Mouse (Mus musculus): ENCODE measurements around the gene Fam71f1.
"Not testable (repeated sequence)": the region's sequence is repeated elsewhere in the genome, so short reads cannot be mapped to it uniquely, and the experiment has no call there.

Gene Fam71f1

DNA sequence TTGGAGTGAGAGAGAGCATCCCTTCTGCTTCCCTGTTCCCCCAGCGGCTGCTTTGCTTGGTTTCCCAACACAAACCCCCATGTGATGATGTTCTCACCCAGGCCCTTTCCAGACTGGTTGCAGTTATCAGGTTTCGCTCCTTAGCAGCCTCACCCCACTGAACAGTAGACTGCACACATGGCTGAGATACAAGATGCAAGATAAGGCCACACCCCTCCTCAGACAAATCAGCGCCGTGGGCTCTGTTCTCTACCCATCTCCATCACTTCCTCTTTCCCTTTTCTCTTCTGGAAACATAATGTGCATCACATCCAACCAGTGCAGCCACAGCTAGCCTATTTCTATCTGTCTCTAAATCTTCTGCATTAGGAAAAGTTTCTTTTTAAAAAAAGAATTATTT is 10.6 kb downstream of the Fam71f1 start:
- DNase-seq: no peak

DNA sequence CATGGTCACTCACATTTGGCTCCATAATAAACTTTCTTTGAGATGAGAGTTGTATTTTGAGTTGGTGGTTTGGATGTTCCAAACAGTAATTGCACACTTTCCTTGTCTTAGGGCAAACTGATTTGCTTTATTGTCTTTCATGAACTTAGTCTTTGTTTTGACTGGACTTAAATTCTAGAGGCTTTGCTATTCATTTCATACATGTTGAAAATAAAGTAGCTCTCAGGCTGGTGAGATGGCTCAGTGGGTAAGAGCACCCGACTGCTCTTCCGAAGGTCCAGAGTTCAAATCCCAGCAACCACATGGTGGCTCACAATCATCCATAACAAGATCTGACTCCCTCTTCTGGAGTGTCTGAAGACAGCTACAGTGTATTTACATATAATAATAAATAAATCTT is 27.6 kb downstream of the Fam71f1 start:
- DNase-seq: not testable (repeated sequence)

DNA sequence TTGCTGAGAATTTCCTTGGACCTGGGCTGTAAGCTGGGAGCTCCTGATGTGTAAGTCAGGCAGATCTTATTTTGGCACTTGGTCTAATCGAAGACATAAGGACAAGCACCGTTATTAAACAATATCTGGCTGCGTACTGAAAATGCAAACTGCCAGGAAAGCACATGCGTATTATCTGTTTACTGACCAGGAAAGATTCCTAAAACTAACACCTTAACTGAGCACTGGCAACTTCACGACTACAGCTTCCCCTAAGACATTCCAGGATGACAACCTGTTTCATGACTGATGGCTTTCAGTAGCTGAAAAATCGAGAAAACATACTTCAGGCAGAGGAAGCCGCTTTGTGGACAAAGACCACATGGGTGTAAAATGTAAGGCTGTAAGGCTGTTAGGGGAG is 28.2 kb downstream of the Fam71f1 start:
- no peak for DNase-seq

DNA sequence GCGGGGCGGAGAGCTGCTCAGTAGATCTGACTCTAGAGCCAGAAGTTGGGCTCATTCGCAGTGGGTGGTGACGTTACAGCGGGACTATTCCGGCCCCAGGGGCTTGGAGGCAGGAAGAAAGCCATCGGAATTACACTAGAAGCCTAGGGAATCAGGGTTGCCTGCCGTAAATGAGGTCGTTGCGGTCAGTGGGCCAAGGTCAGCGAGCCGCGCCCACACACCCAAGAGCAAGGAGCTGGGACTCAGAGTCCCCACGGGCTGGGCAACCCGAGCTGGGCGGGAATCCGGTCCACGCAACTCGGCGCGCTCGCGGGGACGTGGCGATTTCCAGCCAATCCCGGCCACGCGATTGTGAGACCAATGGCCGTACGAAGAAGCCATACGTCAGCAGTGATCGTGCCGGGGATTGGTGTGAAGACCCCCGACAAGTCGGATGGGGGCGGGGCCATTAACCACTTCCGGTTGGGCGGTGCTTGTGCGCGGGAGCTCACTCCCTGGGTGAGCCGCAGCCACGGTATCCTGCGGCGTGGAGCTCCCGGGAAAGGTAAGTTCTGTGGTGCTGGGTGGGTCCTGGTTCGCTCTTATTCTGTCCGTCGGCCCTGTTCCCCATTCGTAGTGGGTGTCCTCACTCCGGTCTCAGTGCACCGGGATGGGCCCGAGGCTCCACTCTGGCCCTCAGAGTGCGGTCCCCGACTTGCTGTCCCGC is 28.9 kb downstream of the Fam71f1 start, which contains the start of gene Calu:
Gene Calu, plus strand, starts transcription at position 405 of the 706 bp plus-strand sequence.
- DNase-seq: peak; percentile 100

DNA sequence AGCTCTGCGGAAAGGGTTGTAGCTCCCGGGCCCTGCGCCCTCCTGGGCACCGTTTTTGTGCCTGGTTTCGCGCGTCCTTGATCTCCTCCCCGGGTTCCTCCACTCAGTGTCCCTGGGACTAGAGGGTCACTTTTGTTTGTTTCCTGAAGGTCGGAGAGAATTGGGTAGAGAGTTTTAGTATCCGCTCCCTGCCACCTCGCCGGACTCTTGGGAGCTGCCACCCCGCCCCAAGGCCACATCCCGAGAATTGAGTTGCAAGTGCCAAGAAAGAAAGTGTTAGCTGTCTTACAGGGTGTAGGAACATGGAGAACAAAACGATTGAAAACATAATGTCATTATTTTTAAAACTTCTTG is 29.4 kb downstream of the Fam71f1 start:
- no peak for DNase-seq

DNA sequence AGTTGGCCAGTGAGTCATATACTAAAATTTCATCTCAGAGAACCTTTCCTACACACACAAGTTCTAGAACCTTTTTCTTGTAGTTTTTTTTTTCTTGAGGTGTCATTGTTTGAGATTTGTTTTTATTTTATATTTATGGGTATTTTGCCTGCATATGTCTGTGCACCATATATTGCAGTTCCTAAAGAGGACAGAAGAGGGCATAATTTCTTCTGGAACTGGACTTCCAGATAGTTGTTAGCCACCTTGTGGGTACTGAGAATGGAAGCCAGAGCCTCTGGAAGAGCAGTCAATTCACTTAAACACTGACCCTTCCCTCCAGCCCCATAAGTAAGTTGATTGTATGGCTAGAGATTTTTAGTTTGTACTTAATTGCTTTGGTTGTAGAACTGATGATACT is 32.7 kb downstream of the Fam71f1 start:
- no peak for DNase-seq

DNA sequence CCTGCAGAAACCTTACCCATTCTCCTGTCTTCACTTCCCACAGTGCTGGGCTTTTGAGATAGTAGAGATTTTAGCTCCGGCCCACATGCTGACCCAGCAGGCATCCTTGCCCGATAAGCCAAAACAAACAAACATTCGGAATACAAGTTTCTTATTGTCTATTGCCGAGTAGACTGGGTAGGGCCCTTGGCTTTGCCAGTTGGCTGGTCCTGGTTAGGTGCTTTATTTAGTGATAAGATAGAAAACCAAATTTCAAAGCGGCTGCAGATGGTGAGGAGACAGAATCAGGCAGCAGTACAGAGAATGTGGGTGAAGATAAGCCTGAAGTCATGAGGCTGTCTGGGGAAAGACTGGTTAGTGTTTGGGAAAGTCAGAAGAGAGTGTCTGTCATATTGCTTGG is 33.9 kb downstream of the Fam71f1 start:
- no peak for DNase-seq

DNA sequence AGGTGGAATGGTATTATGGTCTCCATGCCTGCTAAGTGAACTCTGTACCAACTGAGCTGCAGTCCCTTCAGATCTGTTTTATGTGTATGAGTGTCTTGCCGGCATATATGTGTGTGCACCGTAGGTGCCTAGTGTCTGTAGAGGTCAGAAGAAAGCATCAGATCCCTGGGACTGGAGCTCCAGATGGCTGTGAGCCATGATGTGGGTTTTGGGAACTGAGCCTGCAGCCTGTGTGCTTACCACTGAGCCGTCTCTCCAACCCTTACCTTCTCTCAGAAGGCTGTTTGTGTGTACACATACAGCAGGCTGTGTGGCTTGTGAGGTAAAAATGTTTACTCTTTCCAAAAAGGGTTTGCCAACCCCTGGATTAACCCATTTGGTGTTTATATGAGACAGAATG is 40.4 kb downstream of the Fam71f1 start:
- no peak for DNase-seq

DNA sequence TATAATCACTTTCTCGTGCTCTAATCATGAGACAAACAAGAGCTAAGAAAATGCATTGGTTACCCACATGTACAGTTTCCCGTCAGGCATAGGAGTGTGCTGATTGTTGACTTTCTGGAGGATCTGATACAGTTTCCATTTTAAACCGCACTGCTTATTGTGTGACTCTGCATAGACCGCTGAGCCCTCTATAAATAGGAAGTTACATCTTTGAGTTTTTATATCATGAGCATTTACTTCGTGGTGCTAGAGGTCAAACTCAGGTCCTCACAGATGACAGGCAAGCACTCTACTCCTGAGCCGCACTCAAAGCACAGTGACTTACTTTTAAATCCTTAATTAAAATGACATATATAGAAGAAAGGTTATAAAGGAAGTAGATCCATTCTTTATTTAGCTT is 41.3 kb downstream of the Fam71f1 start:
- no peak for DNase-seq

DNA sequence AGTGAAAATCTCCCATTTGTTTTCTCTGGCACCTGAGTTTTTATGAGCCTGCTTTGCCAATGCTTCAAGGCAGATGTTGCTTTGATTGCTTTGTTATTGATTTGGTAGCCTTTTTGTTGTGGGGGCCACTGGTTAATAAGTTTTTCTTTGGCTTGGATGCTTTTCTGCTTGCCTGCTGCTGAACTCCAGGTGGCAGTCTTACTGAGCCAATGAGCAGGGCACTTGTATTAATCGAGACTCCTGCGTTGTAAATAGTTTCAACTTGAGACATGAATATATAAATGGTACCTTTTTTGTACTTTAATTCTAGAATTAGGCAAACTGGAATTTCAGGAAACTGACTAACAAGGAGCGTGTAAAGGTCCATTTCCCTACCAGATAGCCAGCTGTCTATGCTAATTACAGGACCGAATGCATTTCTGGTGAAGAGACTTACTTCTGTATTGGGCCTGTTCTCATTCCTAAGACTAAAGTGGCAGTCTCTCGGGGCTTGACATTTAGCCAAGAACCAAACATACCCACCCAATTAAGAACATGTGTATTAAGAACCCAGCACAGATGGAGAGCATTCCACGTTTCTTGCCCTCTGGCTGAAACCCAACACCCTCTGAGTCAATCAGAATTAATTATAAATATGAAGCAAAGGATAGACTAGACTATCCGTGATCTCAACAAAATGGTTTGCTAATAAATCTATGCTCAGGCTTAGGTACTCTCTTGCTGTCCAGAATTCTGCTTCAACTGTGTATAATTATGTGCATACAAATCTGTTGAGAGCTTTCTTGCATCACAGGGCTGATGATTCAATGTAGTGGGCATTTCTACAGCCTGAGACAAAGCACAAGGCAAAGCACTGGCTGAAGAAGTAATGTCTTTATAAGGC is 43.5 kb downstream of the Fam71f1 start:
- peak; percentile 4 for DNase-seq

DNA sequence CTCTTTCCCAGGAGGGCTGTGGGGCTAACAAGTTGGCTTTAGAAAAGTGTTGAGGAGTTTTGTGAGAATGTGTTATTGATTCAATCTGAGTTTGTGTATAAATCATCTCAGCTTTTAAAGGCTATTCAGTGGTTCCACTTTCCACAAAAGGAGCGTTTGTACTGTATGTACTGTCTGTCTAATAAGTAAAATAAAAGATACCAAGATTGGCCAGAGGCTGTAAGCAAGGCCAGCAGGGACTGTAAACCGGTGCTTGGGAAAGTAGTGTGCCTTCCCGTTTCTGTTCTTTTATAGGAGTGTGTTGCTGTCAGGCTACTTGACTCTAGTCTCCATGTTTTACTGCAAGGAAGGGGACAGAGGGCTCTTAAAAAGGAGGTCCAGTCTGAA is 44.2 kb downstream of the Fam71f1 start:
- no peak for DNase-seq

DNA sequence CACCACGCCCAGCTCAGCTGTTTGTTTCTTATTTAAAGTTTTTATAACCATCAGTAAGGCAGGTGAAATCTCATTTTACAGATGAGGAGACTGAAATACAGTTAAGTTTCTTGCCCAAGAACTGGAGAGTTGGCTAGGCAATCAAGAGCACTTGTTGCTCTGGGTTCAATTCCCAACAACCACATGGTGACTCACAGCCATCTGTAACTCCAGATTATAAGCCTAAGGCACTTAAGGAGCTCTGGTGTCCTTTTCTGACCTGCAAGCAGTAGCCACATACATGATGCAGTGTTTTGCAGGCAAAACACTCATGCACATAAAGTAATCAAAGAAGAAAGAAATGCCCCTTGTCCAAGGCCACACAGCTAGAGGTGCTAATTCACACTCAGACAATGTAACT is 46.3 kb downstream of the Fam71f1 start:
- DNase-seq: no peak

DNA sequence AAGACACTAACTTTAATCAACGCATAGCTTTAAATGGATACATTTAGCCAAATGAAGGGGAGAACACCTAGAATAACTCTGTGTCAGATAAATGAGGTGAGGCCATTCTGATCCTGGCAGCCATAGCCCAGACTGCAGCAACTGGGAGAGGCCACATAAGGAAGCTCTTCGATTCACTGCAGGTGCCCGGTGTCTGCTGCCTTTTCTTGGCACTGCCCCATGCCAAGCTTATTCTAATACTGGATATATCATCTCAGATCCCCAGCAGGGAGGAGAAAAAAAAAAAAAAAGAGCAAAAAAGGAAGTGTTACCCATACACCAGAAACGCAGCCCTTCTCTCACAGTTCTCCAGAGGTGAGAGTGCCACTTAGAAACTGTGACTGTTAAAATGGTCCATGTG is 58.4 kb downstream of the Fam71f1 start:
- DNase-seq: no peak

DNA sequence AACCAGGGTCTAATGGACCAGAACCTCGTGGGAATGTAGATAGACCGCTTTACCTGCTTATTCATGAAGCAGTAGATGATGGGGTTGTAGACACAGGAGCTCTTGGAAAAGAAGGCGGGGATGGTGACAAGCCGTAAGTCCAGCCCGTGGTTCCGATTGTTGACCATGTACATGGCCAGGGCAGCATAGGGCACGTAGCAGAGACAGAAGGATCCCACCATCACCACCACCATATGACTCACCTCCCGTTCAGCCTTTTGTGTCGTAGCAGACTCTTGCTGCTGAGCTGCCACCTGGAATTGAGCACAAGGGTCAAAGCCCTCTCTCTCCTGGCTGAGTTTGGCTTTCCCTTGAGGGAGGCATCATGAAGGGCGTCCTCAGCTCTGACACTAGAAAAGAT is 59.7 kb downstream of the Fam71f1 start:
- DNase-seq: no peak

DNA sequence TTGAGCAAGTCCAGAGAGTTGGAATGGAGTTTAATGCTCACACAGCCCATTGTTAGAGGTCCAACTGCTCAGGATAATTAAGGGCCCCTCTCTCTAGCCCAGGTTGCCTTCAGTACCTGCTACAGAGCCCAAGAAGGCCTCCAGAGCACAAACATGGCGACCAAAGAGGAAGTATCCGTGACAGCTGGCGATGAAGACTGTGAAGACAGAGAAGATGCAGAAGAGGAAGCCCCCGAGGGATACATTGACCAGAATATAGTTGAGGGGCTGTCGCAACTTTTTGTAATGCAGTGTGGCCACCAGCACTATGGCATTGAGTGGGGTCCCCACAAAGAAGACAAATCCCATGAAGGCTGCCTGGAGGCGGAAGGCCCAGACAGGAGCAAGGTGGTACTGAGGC is 61.0 kb downstream of the Fam71f1 start:
- DNase-seq: no peak

DNA sequence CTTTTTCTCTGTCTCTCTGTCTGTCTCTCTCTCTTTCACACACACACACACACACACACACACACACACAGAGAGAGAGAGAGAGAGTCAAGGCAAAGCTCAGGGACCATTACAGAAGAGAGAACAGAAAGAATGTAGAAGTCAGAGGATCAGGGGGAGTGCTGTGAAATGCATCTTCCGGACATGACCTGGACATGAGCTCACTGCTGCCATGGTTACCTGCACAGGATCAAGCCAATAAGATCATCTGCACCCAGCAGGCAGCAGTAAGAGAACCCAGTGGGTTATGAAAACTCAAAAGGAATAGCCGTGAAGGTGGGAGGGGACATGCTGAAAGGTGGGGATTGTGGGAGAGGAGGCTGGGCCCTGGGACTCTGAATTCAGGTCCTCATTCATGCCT is 63.5 kb downstream of the Fam71f1 start:
- no peak for DNase-seq
